Mouse (Mus musculus) c-Kit-positive CD71-negative TER-119-negative erythroid progenitor cells, embryonic 14.5 days (primary cell): Measurements from ENCODE around the gene Gtdc1.

ENCODE experiments used
- DNase-seq: peaks from one replicate; pipeline ENCODE4 v3.0.0-alpha.2; 2013; ENCODE audit warnings: low read depth

The Gtdc1 gene

GRCm38 (mm10) chr2:44526110-44527032, 401.1 kb downstream of the Gtdc1 start:
- no peak for DNase-seq

- no peak for DNase-seq
Observed at GRCm38 (mm10) chr2:44525187-44525919, 402.1 kb downstream of the Gtdc1 start.

- no peak for DNase-seq
Observed at GRCm38 (mm10) chr2:44519236-44519635, 408.2 kb downstream of the Gtdc1 start.

- DNase-seq: no peak
Observed at GRCm38 (mm10) chr2:44518085-44518484, 409.4 kb downstream of the Gtdc1 start.
